Mouse (Mus musculus): ENCODE results near the gene Rnf130.

DNA sequence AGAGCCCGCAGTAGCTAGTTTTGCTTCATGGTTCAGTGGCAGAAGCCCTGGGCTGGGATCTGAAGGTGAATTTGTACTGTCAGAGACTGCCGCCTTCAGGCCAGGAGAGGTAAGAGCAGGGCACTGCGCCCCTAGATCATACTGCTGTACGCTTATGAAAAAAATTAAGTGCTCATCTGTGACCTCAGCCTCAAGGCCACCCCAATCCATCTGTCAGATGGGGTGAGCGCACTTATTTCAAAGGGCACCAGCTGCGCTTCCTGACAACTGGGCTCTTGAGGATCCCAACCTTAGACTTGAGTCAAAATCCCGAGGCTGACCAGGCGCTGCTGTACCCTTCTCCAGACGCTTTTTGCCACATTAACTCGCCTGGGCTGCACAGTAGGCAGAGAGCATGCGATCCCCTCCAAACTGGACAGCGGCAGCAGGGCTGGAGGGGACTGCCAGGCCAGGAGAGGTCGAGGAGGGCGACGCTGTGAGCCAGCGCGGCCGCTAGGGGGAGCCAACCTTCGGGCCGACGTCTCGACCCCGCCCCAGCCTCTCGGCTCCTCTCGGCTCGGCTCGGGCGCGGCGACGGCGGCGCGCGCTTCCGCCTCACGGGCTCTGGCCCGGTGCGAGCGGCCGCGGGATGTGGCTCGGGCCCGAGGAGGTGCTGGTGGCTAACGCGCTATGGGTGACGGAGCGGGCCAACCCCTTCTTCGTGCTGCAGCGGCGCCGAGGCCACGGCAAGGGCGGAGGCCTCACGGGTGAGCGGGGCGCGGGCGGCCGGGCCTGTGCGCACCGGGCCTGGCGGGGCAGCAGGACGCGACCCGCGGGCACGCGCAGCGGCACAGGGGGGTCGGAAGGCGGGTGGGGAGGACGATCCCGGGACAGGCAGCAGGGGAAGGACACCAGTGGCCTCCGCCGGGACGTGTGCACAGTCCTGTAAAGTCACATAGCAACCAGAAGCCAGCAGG lies 105.9 kb downstream of the Rnf130 start, which contains the start of gene Tbc1d9b:
- TF ChIP-seq EP300 (IDR thresholded peaks at IDR 0.05): no peak
- TF ChIP-seq CTCF (IDR thresholded peaks at IDR 0.05): peak; percentile 87

Data from lung, postnatal 0 days (tissue).